Mouse (Mus musculus): Measurements from ENCODE around the gene Ankrd54.
A peak's percentile ranks its signal among the peaks of the same experiment; 100 is the strongest.
"Not testable (repeated sequence)": the region's sequence is repeated elsewhere in the genome, so short reads cannot be mapped to it uniquely, and the experiment has no call there.

Ankrd54 gene

DNA sequence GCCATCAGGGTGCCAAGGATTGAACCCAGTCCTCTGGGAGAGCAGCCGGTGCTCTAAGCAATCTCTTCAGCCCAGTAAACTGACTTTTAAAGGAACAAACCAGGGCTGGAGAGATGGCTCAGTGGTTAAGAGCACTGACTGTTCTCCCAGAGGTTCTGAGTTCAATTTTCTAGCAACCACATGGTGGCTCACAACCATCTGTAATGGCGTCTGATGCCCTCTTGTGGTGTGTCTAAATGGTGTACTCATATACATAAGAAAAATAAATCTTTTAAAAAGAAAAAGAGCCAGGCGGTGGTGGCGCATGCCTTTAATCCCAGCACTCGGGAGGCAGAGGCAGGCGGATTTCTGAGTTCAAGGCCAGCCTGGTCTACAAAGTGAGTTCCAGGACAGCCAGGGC is 54.9 kb downstream of the Ankrd54 start:
- not testable (repeated sequence) for DNase-seq

GRCm38 (mm10) chr15:79007059-79007458 is 55.6 kb downstream of the Ankrd54 start:
- DNase-seq = no peak

DNA sequence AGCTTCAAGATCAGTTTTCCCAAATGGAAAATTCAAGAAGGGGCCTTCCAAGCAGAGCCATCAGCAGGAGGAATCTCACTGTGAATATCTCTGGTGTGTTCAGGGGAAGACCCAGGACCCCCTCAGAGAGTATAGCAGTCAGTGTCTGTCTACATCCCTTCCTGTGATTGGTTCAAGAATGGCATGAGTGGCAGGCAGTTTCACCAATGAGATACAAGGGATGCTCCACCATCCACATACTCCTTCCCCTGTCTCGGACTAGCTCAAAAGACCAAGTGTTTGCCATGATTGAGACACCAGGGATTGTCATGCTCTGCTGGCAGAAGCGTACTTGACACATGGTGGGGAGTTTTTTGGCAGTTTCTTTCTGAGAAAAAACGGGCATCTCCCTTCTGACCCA is 56.1 kb downstream of the Ankrd54 start:
- peak; percentile 40 for DNase-seq

- DNase-seq = no peak
Measured at GRCm38 (mm10) chr15:79005581-79005980, 57.1 kb downstream of the Ankrd54 start.

Measured in thymus, postnatal 4 days (tissue).